Mouse (Mus musculus) testis, adult 2 months (tissue): Measurements from ENCODE around the gene Cryzl2. TPM values are rescaled to one million over a fixed set of nuclear protein-coding genes. Genes with fewer than 3 reads are reported as not detected.

Experiments used
- H3K27ac ChIP-seq: fragments of 200-500 bp; 2 replicates; pipeline ENCODE4 v1.5.1; 2012; ENCODE audit warnings: low read depth, low read length; ENCODE audit not compliant: control insufficient read depth, insufficient read depth
- H3K27me3 ChIP-seq: fragments of 200-500 bp; 2 replicates; pipeline ENCODE4 v1.6.1; 2012; ENCODE audit warnings: mild to moderate bottlenecking, low read length, moderate library complexity; ENCODE audit not compliant: control insufficient read depth, insufficient read depth
- H3K36me3 ChIP-seq: fragments of 200-500 bp; 2 replicates; pipeline ENCODE4 v1.6.1; 2012; ENCODE audit warnings: mild to moderate bottlenecking, low read length; ENCODE audit not compliant: control insufficient read depth, insufficient read depth
- H3K4me1 ChIP-seq: fragments of 200-500 bp; 2 replicates; pipeline ENCODE4 v1.6.1; 2012; ENCODE audit warnings: low read length; ENCODE audit not compliant: control insufficient read depth, insufficient read depth
- H3K4me3 ChIP-seq: fragments of 200-500 bp; 2 replicates; pipeline ENCODE4 v1.5.1; 2012; ENCODE audit warnings: low read depth, mild to moderate bottlenecking, low read length, moderate library complexity, mixed read lengths; ENCODE audit not compliant: control insufficient read depth
- CTCF ChIP-seq: fragments of 200-500 bp; IDR thresholded peaks from 2 replicates; pipeline ENCODE4 v1.5.1; 2012; ENCODE audit warnings: low read depth, mild to moderate bottlenecking, inconsistent platforms, low read length, moderate library complexity; ENCODE audit not compliant: control insufficient read depth, insufficient read depth, insufficient replicate concordance
- POLR2A ChIP-seq: fragments of 200-500 bp; IDR thresholded peaks from 2 replicates; pipeline ENCODE4 v1.6.1; 2012; ENCODE audit warnings: low read depth, mild to moderate bottlenecking, inconsistent platforms, low read length, moderate library complexity; ENCODE audit not compliant: control insufficient read depth
- polyA plus RNA-seq: library from polyadenylated mRNA; depleted of rRNA; stranded (reverse); fragments of >200 nt; gene quantifications from 2 replicates; pipeline ENCODE4 v1.2.3, GENCODE M21; 2012

Cryzl2 gene
- polyA plus RNA-seq, 1 experiment: 5.5 TPM

DNA sequence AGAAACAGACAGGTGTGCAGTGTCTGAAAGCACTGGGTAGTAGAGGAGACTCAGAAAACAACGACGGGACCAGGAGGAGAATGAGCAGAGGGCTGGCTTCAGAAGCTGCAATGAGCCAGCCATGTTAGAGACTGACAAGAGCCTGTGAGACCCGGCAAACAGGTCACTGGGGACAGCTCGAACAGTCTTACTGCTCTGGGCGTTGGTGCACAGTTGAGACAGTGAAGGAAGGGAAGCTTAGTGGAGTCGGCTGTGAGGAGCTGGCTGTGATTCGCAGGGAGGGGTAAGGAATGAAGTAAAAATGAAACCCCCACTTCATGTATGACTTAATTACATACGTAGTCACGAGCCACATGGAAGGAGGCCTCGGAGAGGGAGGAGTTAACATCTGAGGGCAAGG lies 8.8 kb upstream of the Cryzl2 start:
- TF ChIP-seq CTCF (no peak), POLR2A (no peak)
- Histone ChIP-seq H3K4me3 (no peak overlapping the region; the same call in 1 of the 2 replicates), H3K36me3 (no peaks in the 10 kb centered on the region), H3K27me3 (0 out of 2 replicates have a peak, but pooled peaks cover 2% of the 10 kb centered on the region), H3K27ac (no peak overlapping the region), H3K4me1 (peaks cover 15% of the 10 kb centered on the region)

- H3K4me1 ChIP-seq: peaks cover 10% of the 10 kb centered on the region
- 0 out of 2 replicates have a peak, but pooled peaks cover 2% of the 10 kb centered on the region for H3K27me3 ChIP-seq
- TF ChIP-seq POLR2A (no peak), CTCF (no peak)
- no peaks in the 10 kb centered on the region for H3K36me3 ChIP-seq
- H3K4me3 ChIP-seq: peak overlapping the region; percentile 29
- H3K27ac ChIP-seq: no peak overlapping the region
Observed at GRCm38 (mm10) chr1:157449981-157450636, 8.3 kb upstream of the Cryzl2 start.

DNA sequence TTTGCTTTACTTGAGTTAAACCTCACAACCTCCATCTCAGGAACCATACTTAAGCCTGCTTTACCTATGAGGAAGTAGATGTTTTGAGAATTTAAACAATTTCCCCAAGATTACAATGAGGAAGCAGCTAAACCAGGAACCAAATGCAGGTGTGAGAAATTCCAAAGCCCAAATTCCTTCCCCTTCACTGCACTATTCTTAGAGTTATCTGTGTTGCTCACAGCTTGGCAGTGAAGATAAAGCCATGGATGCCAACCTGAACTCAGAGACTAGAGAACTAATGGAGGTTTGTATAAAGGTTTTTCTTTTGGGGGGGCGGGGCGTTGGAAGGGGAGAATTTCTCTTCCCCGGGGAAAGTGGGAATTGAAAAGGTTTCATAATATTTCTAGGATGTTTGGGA lies 6.1 kb upstream of the Cryzl2 start:
- H3K4me3 ChIP-seq: no peak overlapping the region

GRCm38 (mm10) chr1:157452759-157453549 lies 5.4 kb upstream of the Cryzl2 start:
- Histone ChIP-seq H3K27ac (no peak overlapping the region), H3K4me3 (no peak overlapping the region), H3K27me3 (0 out of 2 replicates have a peak, but pooled peaks cover 2% of the 10 kb centered on the region), H3K36me3 (no peaks in the 10 kb centered on the region), H3K4me1 (peaks cover 10% of the 10 kb centered on the region)
- TF ChIP-seq CTCF (no peak), POLR2A (no peak)

More for the DNA sequence above, 6.1 kb upstream of the Cryzl2 start:
- peaks cover 10% of the 10 kb centered on the region for H3K4me1 ChIP-seq
- 0 out of 2 replicates have a peak, but pooled peaks cover 2% of the 10 kb centered on the region for H3K27me3 ChIP-seq
- H3K36me3 ChIP-seq: no peaks in the 10 kb centered on the region
- no peak for TF ChIP-seq POLR2A
- TF ChIP-seq CTCF: no peak
- H3K27ac ChIP-seq: no peak overlapping the region

DNA sequence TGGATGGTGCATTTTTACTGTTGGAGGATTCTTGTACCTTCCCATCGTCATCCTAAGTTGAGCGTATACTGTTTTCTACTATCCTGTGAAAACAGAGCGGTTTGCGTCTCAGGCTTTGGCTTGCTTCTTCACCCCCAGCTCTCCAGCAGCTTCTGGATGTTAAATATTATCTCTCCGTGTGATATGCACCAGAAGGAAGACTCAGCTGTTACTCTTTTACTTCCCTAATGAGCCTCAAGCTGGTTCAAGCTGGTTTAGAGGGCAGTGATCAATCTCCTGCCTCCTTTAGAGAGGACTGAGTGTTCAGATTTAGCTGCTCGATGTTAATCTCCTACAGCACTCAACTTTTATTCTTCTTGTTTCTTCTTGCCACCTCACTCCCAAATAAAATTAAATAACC lies 3.5 kb upstream of the Cryzl2 start:
- no peak overlapping the region for H3K4me3 ChIP-seq
- no peak overlapping the region for H3K27ac ChIP-seq
- H3K4me1 ChIP-seq: peaks cover 8% of the 10 kb centered on the region
- H3K27me3 ChIP-seq: 0 out of 2 replicates have a peak, but pooled peaks cover 2% of the 10 kb centered on the region
- no peak for TF ChIP-seq POLR2A
- no peak for TF ChIP-seq CTCF
- no peaks in the 10 kb centered on the region for H3K36me3 ChIP-seq

DNA sequence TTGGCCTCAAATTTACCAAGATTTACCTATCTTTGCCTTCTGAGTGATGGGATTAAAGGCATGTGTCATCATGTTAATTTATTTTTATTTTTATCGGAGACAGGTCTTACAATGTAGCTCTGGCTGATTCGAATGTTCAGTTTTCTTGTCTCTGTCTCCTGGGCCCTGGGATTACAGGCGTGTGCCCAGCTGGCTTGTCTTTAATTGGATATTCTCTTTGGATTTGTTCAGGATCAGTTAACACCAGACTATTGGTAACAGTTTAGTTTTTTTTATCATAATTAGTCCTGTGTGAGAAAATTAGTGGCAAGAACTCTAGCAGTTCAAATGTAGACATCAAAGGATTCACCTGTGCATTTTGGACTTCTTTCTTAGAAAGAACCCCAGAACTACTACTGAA lies 588 bp upstream of the Cryzl2 start:
- Histone ChIP-seq H3K27me3 (no peaks in the 10 kb centered on the region), H3K4me1 (peaks cover 3% of the 10 kb centered on the region), H3K27ac (no peak overlapping the region), H3K4me3 (no peak overlapping the region), H3K36me3 (no peaks in the 10 kb centered on the region)
- TF ChIP-seq POLR2A (no peak), CTCF (no peak)

DNA sequence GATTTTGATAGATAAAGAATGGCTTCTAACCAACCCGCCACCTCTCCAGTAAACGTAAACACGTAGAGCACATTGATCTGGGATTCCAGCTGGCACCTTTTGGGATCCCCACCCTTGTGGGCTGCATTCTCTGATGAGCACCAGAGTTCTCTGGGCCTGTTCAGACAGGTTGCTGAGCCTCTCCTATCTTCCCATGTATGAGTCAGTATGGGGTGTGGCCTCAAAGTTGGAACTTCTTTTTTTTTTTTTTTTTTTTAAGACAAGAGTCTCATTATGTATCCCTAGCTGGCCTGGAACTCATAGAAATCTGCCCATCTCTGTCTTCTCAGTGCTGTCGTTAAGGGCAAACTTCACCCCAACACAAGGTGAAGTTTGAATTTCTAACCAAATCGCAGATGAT lies 1.5 kb downstream of the Cryzl2 start:
- Histone ChIP-seq H3K27ac (no peak overlapping the region), H3K4me3 (no peak overlapping the region), H3K27me3 (no peaks in the 10 kb centered on the region), H3K4me1 (peaks cover 3% of the 10 kb centered on the region), H3K36me3 (no peaks in the 10 kb centered on the region)
- TF ChIP-seq POLR2A: no peak
- no peak for TF ChIP-seq CTCF
